Mouse (Mus musculus): ENCODE results near the gene Pdss2. TPM values are rescaled to one million over a fixed set of nuclear protein-coding genes. Genes with fewer than 3 reads are reported as not detected.

The Pdss2 gene
- total RNA-seq (2014; rRNA removed) (18.3 and 20.9 TPM in 2 replicates), polyA plus RNA-seq (2015; fragmentation: Nextera tagmentation; extraction: Ambion mirVana) (17.4 and 17.5 TPM in 2 replicates)

- Histone ChIP-seq H3K4me3 (ENCODE audit: low read length) (peak within 1 kb of the TSS; percentile 88), H3K9me3 (ENCODE audit: low read length) (no peaks in the 10 kb centered on the region), H3K4me1 (ENCODE audit: insufficient read depth, low read length) (peaks cover 3% of the 10 kb centered on the region; the same call in 1 of the 2 replicates), H3K27ac (peak within 1 kb of the TSS; percentile 96), H3K36me3 (ENCODE audit: insufficient read depth, low read length) (no peaks in the 10 kb centered on the region), H3K9ac (replicated peaks; ENCODE audit: low read length) (peak within 1 kb of the TSS; percentile 95), H3K4me2 (ENCODE audit: low read depth, low read length) (peak within 1 kb of the TSS; percentile 95), H3K27me3 (ENCODE audit: insufficient read depth, low read length) (no peaks in the 10 kb centered on the region)
- under 1% methylated on average over 50 of the region's 50 CpGs for WGBS
- DNase-seq (ENCODE audit: low spot score) (peak; percentile 97), ATAC-seq (peak; percentile 98)
- TF ChIP-seq CTCF (IDR thresholded peaks at IDR 0.05; ENCODE audit: low read depth), result peak; percentile 54
Measured at GRCm38 (mm10) chr10:43220910-43221625, at the start of gene Pdss2. TSS of gene Pdss2 (plus strand) at chr10:43221486.

GRCm38 (mm10) chr10:43172066-43172465, 49.2 kb upstream of the Pdss2 start:
- no peaks in the 10 kb centered on the region for H3K27me3 ChIP-seq (ENCODE audit: insufficient read depth, low read length)
- DNase-seq (ENCODE audit: low spot score), result no peak

GRCm38 (mm10) chr10:43172554-43172953, 48.7 kb upstream of the Pdss2 start:
- Histone ChIP-seq H3K27ac (0 out of 2 replicates have a peak overlapping the region, but pooled peaks have one; percentile 92), H3K27me3 (ENCODE audit: insufficient read depth, low read length) (no peaks in the 10 kb centered on the region), H3K36me3 (ENCODE audit: insufficient read depth, low read length) (no peaks in the 10 kb centered on the region), H3K4me1 (ENCODE audit: insufficient read depth, low read length) (peaks cover 10% of the 10 kb centered on the region; the same call in 1 of the 2 replicates), H3K9me3 (ENCODE audit: low read length) (no peaks in the 10 kb centered on the region), H3K9ac (replicated peaks; ENCODE audit: low read length) (peak overlapping the region; percentile 86), H3K4me2 (ENCODE audit: low read depth, low read length) (peak overlapping the region; percentile 83), H3K4me3 (ENCODE audit: low read length) (peak overlapping the region; percentile 74)
- no peak for TF ChIP-seq CTCF (IDR thresholded peaks at IDR 0.05; ENCODE audit: low read depth)
- 2% methylated on average over 8 of the region's 8 CpGs for WGBS
- ATAC-seq (no peak), DNase-seq (ENCODE audit: low spot score) (no peak)

More at GRCm38 (mm10) chr10:43172066-43172465, 49.2 kb upstream of the Pdss2 start:
- H3K36me3 ChIP-seq (ENCODE audit: insufficient read depth, low read length), result no peaks in the 10 kb centered on the region
- no peak for TF ChIP-seq CTCF (IDR thresholded peaks at IDR 0.05; ENCODE audit: low read depth)
- peaks cover 10% of the 10 kb centered on the region; the same call in 1 of the 2 replicates for H3K4me1 ChIP-seq (ENCODE audit: insufficient read depth, low read length)
- ATAC-seq, result no peak
- peak overlapping the region; percentile 74 for H3K4me3 ChIP-seq (ENCODE audit: low read length)
- peak overlapping the region; percentile 83 for H3K4me2 ChIP-seq (ENCODE audit: low read depth, low read length)
- WGBS, result 8% methylated on average over 7 of the region's 7 CpGs
- H3K9me3 ChIP-seq (ENCODE audit: low read length), result no peaks in the 10 kb centered on the region
- H3K9ac ChIP-seq (replicated peaks; ENCODE audit: low read length), result peak overlapping the region; percentile 86; the same call in 1 of the 2 replicates
- H3K27ac ChIP-seq, result peak overlapping the region; percentile 36; the same call in 1 of the 2 replicates

- H3K9ac ChIP-seq (replicated peaks; ENCODE audit: low read length), result peak overlapping the region; percentile 86
- DNase-seq (ENCODE audit: low spot score), result peak; percentile 78
- H3K4me1 ChIP-seq (ENCODE audit: insufficient read depth, low read length), result peaks cover 10% of the 10 kb centered on the region; the same call in 1 of the 2 replicates
- H3K9me3 ChIP-seq (ENCODE audit: low read length), result no peaks in the 10 kb centered on the region
- WGBS, result under 1% methylated on average over 53 of the region's 53 CpGs
- ATAC-seq, result peak; percentile 50
- peak overlapping the region; percentile 92 for H3K27ac ChIP-seq
- H3K27me3 ChIP-seq (ENCODE audit: insufficient read depth, low read length), result no peaks in the 10 kb centered on the region
- H3K4me3 ChIP-seq (ENCODE audit: low read length), result peak overlapping the region; percentile 74
- no peaks in the 10 kb centered on the region for H3K36me3 ChIP-seq (ENCODE audit: insufficient read depth, low read length)
- peak; percentile 40 for TF ChIP-seq CTCF (IDR thresholded peaks at IDR 0.05; ENCODE audit: low read depth)
- H3K4me2 ChIP-seq (ENCODE audit: low read depth, low read length), result peak overlapping the region; percentile 83
Measured at GRCm38 (mm10) chr10:43173141-43173827, 48.0 kb upstream of the Pdss2 start.

GRCm38 (mm10) chr10:43173828-43174325, 47.4 kb upstream of the Pdss2 start:
- TF ChIP-seq CTCF (IDR thresholded peaks at IDR 0.05; ENCODE audit: low read depth), result no peak
- Histone ChIP-seq H3K4me3 (ENCODE audit: low read length) (peak overlapping the region; percentile 74), H3K27me3 (ENCODE audit: insufficient read depth, low read length) (no peaks in the 10 kb centered on the region), H3K4me2 (ENCODE audit: low read depth, low read length) (peak overlapping the region; percentile 83), H3K27ac (peak overlapping the region; percentile 92), H3K9me3 (ENCODE audit: low read length) (no peaks in the 10 kb centered on the region), H3K36me3 (ENCODE audit: insufficient read depth, low read length) (no peaks in the 10 kb centered on the region), H3K9ac (replicated peaks; ENCODE audit: low read length) (peak overlapping the region; percentile 86), H3K4me1 (ENCODE audit: insufficient read depth, low read length) (peaks cover 10% of the 10 kb centered on the region; the same call in 1 of the 2 replicates)
- under 1% methylated on average over 23 of the region's 38 CpGs for WGBS
- ATAC-seq, result peak; percentile 64
- DNase-seq (ENCODE audit: low spot score), result peak; percentile 62

- no peaks in the 10 kb centered on the region for H3K9me3 ChIP-seq (ENCODE audit: low read length)
- peak within 1 kb of the TSS; percentile 83 for H3K4me2 ChIP-seq (ENCODE audit: low read depth, low read length)
- no peaks in the 10 kb centered on the region for H3K27me3 ChIP-seq (ENCODE audit: insufficient read depth, low read length)
- TF ChIP-seq CTCF (IDR thresholded peaks at IDR 0.05; ENCODE audit: low read depth), result no peak
- no peaks in the 10 kb centered on the region for H3K36me3 ChIP-seq (ENCODE audit: insufficient read depth, low read length)
- peak; percentile 91 for DNase-seq (ENCODE audit: low spot score)
- ATAC-seq, result peak; percentile 89
- peak within 1 kb of the TSS; percentile 86 for H3K9ac ChIP-seq (replicated peaks; ENCODE audit: low read length)
- under 1% methylated on average over 53 of the region's 91 CpGs for WGBS
- H3K4me3 ChIP-seq (ENCODE audit: low read length), result peak within 1 kb of the TSS; percentile 74
- peaks cover 9% of the 10 kb centered on the region; the same call in 1 of the 2 replicates for H3K4me1 ChIP-seq (ENCODE audit: insufficient read depth, low read length)
- H3K27ac ChIP-seq, result peak within 1 kb of the TSS; percentile 92
Measured at GRCm38 (mm10) chr10:43174326-43175155, 46.7 kb upstream of the Pdss2 start, which contains the start of the genes Sobp and 9030612E09Rik. TSS of gene Sobp (minus strand) at chr10:43174530. TSS of gene 9030612E09Rik (plus strand) at chr10:43174704.

Measured in hindbrain, postnatal 0 days (tissue).